Mouse (Mus musculus): ENCODE results near the gene Sdcbp2. TPM values are rescaled to one million over a fixed set of nuclear protein-coding genes. Genes with fewer than 3 reads are reported as not detected.
A peak's percentile ranks its signal among the peaks of the same experiment; 100 is the strongest.

Sdcbp2 gene
- 0.34 and 1.2 TPM in 2 replicates for polyA plus RNA-seq (2016; fragmentation: Nextera tagmentation; extraction: Ambion mirVana)

DNA sequence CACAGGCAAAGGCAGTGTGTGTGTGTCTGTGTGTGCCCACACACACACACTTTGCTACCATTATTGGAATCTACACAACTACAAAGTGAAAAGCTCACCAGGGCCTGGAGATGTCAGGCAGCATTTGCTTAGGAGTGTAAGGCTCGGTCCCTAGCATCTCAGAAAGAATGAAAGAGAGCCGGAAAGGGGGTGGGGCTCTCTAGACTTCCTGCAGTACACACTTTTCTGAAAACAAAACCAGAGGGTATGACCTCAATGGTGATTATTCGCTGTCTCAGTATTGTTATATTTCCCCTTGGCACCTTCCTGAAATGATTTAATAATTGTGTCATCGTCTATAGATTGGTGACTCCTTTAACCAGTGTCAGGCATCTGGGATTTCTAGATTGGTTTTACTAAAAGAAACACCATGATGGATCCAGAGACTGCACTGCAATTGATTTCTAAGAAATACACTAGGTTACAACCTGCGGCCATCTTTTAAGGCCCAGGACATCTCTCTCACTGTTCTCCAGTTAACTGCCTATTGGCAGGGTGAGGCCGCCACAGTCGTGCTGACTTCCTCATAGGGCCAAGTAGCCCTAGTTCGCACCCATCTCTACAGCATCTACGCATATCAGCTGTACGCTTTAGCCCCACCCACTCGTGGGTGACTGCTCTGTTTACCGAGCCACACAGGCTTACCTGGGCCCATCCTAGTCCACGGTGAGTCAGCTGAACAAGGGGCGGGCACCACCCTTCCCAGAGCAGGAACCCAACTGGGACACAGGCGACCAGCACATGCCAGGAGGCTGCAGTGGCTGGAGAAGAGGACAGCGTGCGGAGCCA lies at the start of gene Sdcbp2:
Sdcbp2 (plus strand) TSS at position 750 of the 828 bp plus-strand sequence.
- no peaks in the 10 kb centered on the region for H3K9me3 ChIP-seq
- 0 out of 2 replicates have a peak, but pooled peaks have one; percentile 9 for ATAC-seq (ENCODE audit: insufficient number of reproducible peaks, insufficient read depth, low FRiP score, low TSS enrichment, low read depth)
- H3K36me3 ChIP-seq: no peaks in the 10 kb centered on the region
- H3K27me3 ChIP-seq: no peaks in the 10 kb centered on the region
- H3K4me1 ChIP-seq (replicated peaks): peaks cover 5% of the 10 kb centered on the region; the same call in 1 of the 2 replicates
- H3K9ac ChIP-seq (replicated peaks): no peak within 1 kb of the TSS
- no peak within 1 kb of the TSS for H3K4me3 ChIP-seq (replicated peaks)
- H3K27ac ChIP-seq: no peak within 1 kb of the TSS
- H3K4me2 ChIP-seq: no peak within 1 kb of the TSS
- 79% methylated on average over 17 of the region's 17 CpGs for WGBS

DNA sequence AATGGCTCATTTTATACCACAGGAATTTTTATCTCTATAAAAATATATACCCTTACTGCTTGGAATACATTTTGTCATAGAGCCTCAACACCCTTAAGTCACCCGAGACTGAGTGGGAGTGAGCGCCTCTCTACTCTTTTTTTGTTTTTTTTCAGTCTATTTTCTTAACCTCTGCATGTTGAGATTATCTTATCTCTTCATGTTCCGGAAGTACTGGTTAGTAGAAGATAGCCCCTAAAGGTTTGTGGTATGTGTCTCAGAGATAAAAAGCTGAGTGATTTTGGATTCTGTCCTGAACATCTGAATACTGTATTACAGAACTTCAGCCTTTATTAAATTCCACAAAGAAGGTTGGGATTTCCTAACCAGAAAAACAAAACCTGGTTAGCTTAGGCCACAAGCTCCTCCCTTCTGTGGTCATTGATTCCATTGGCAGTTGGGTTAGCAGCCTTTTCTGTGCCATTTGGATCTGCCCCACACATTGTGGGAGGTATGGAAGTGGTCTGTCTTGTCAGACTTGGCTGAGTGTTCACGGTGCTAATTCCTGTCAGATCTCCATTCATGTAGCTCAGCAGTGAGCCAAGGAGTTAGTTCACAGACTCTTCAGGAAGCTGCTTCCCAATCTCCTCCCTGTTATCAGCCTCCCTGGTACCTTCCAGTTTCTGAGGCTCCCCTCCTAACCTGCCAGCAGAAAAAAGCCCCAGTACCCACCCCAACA lies 47.9 kb upstream of the Sdcbp2 start:
- Histone ChIP-seq H3K27ac (no peak overlapping the region), H3K4me3 (replicated peaks) (no peak overlapping the region), H3K4me1 (replicated peaks) (no peaks in the 10 kb centered on the region), H3K9me3 (no peaks in the 10 kb centered on the region), H3K27me3 (no peaks in the 10 kb centered on the region), H3K9ac (replicated peaks) (no peak overlapping the region), H3K4me2 (no peak overlapping the region), H3K36me3 (peaks cover 21% of the 10 kb centered on the region)
- no peak for ATAC-seq (ENCODE audit: insufficient number of reproducible peaks, insufficient read depth, low FRiP score, low TSS enrichment, low read depth)
- WGBS: 75% methylated on average over 4 of the region's 4 CpGs

DNA sequence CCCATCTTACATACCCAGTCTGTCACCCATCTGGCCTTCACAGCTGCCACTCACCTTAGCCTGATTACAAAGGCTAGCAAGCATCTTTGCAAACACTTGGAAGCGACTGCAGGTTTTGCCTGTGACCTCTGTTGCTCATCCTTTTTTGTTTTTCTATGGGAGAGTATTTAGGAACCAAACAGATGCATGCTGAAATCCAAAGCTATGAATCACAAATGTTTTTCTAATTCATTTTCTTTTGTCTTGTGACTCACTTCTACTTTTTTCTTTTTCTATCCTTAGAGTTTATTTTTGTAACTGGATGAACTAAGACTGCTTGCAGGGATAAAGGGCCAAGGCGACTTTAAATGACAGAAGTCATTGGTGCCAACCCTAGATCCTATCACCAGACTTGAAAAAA lies 46.9 kb upstream of the Sdcbp2 start:
- Histone ChIP-seq H3K4me3 (replicated peaks) (no peak overlapping the region), H3K4me2 (no peak overlapping the region), H3K27me3 (no peaks in the 10 kb centered on the region), H3K36me3 (peaks cover 11% of the 10 kb centered on the region), H3K9me3 (no peaks in the 10 kb centered on the region), H3K9ac (replicated peaks) (no peak overlapping the region), H3K27ac (no peak overlapping the region), H3K4me1 (replicated peaks) (no peaks in the 10 kb centered on the region)
- WGBS: 60% methylated on average over 2 of the region's 2 CpGs
- no peak for ATAC-seq (ENCODE audit: insufficient number of reproducible peaks, insufficient read depth, low FRiP score, low TSS enrichment, low read depth)

DNA sequence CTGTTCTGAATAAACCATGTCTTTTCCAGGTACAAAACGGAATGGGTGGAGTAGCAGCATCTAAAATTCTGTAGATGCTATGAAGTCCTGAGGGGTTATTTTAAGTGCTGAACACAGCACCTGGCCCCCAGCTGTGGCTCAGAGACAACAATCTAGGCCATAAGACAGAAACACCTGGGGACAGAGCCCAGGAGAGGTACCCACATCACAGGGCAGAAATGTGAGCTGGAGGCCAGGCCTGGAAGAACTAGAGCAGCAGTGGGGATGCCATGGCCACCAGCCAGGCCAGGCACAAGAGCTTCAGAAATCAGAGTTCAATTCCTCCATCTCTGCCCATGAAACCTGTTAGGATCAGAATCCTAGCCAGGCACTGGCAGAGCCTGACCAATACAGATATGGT lies 44.4 kb upstream of the Sdcbp2 start:
- Histone ChIP-seq H3K27ac (no peak overlapping the region), H3K27me3 (no peaks in the 10 kb centered on the region), H3K36me3 (no peaks in the 10 kb centered on the region), H3K9ac (replicated peaks) (no peak overlapping the region), H3K4me3 (replicated peaks) (no peak overlapping the region), H3K4me2 (no peak overlapping the region), H3K9me3 (no peaks in the 10 kb centered on the region), H3K4me1 (replicated peaks) (no peaks in the 10 kb centered on the region)
- 79% methylated on average over 1 of the region's 1 CpGs for WGBS
- no peak for ATAC-seq (ENCODE audit: insufficient number of reproducible peaks, insufficient read depth, low FRiP score, low TSS enrichment, low read depth)

DNA sequence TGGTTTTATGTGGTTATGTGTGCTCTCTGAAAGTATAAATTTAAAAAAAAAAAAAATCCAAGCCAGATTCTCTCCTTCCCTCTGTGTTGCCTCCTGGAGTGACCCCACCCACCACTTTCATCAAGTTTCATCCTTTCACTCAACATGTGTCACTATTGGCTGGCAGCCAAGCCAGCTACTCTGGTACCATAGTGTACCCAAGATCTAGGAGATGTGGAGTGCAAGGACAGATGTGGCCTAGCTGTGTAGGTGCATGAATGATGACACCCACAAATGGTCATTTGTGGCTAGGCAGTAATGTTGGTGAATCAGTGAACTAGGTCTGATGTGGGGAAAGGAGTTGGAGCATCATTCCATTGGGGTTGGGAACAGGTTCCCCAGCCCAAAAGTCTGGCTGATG lies 43.3 kb upstream of the Sdcbp2 start:
- Histone ChIP-seq H3K27ac (no peak overlapping the region), H3K9ac (replicated peaks) (no peak overlapping the region), H3K36me3 (no peaks in the 10 kb centered on the region), H3K4me1 (replicated peaks) (no peaks in the 10 kb centered on the region), H3K4me2 (no peak overlapping the region), H3K4me3 (replicated peaks) (no peak overlapping the region), H3K9me3 (no peaks in the 10 kb centered on the region), H3K27me3 (no peaks in the 10 kb centered on the region)
- ATAC-seq (ENCODE audit: insufficient number of reproducible peaks, insufficient read depth, low FRiP score, low TSS enrichment, low read depth): no peak

DNA sequence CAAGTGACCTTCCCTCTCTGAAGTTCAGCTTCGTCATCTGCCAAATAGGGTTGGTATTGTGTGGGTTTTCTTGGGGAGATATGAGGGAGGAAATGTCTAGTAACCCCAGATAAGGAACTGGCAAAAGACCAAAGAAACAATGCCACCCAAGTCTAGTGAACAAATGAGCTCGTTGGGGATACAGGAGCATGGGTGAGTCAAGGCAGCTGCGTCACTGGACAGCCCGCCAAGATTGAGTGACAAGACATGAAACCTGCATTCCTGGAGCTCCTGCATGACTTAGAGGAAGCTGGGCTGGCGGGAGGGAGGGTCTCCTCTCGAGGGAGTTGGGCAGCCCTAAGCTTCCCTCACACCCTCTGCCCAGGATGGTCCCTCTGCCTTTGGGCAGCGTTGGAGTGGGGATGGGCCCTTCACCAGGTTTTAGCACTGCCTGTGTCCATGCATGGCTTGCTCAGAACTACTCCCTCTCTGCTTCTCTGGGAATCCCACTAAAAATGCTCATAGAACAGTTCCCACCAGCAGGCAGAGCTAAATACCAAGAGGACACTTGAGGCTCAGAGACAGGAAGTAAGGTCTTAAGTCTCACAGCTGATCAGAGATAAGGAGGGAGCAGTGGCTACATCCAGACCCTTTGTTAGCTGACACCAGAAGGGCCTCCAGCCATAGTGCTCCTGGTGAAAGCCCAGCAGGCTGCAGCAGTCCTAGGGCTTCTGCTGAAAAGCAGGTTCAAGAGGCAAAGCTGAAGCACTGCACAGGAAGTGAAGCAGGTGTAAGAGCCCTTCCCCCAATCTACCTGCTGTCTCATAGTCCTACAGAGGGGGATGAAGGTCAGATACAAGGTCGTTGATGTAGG lies 41.8 kb upstream of the Sdcbp2 start:
- Histone ChIP-seq H3K27ac (no peak overlapping the region), H3K4me1 (replicated peaks) (no peaks in the 10 kb centered on the region), H3K36me3 (no peaks in the 10 kb centered on the region), H3K9ac (replicated peaks) (no peak overlapping the region), H3K9me3 (no peaks in the 10 kb centered on the region), H3K4me2 (no peak overlapping the region), H3K4me3 (replicated peaks) (no peak overlapping the region), H3K27me3 (no peaks in the 10 kb centered on the region)
- no peak for ATAC-seq (ENCODE audit: insufficient number of reproducible peaks, insufficient read depth, low FRiP score, low TSS enrichment, low read depth)
- WGBS: 61% methylated on average over 8 of the region's 8 CpGs

DNA sequence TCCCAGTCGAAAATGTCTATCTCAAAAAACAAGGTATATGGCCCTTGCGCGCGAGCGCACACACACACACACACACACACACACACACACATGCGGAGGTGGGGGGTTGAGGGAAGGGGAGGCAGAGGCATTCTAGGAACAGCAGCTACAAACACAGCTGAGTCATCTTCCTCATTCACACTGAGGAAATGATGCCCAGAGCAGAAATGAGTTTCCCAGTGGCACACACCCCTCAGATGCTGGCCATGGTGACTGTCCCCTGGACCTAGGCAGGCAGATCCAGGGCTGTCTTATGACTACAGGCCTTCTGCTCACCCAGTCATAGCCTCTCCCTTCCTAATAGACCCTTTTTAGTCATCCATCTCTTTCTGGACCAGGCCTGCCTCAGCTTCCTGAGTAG lies 38.8 kb upstream of the Sdcbp2 start:
- no peaks in the 10 kb centered on the region for H3K27me3 ChIP-seq
- 95% methylated on average over 6 of the region's 6 CpGs for WGBS

DNA sequence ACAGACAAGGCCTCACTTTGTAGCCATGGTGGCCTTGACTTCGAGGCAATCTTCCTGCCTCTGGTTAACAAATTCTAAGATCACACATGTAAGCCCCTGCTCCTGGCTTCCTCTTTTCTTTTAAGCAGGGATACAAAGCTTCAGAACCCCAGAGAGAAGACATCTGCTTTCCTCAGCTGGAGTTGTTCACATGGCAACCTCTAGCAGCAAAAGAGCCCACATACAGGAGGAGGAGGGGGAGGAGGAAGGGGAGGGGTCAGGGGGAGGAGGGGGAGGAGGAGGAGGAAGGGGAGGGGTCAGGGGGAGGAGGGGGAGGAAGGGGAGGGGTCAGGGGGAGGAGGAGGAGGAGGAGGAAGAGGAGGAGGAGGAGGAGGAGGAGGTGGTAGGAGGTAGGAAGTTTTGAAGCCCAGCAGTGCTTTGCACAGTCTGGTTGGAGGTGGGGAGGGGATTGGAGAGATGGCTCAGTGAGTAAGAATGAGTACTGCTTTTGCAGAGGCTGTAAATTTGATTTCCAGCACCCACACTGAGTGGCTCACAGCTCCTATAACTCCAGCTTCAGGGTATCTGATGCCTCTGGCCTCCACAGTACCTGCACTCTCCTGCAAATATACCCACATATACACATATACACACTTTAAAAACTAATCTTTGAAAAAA lies 36.3 kb upstream of the Sdcbp2 start:
- Histone ChIP-seq H3K4me1 (replicated peaks) (peaks cover 4% of the 10 kb centered on the region), H3K27ac (no peak overlapping the region), H3K36me3 (no peaks in the 10 kb centered on the region), H3K4me2 (no peak overlapping the region), H3K9ac (replicated peaks) (no peak overlapping the region), H3K4me3 (replicated peaks) (no peak overlapping the region), H3K9me3 (no peaks in the 10 kb centered on the region), H3K27me3 (no peaks in the 10 kb centered on the region)
- peak; percentile 37; the same call in 1 of the 2 replicates for ATAC-seq (ENCODE audit: insufficient number of reproducible peaks, insufficient read depth, low FRiP score, low TSS enrichment, low read depth)
- WGBS: 82% methylated on average over 1 of the region's 1 CpGs

More for the DNA sequence above, 38.8 kb upstream of the Sdcbp2 start:
- H3K36me3 ChIP-seq: no peaks in the 10 kb centered on the region
- H3K4me2 ChIP-seq: no peak overlapping the region
- H3K4me3 ChIP-seq (replicated peaks): no peak overlapping the region
- no peaks in the 10 kb centered on the region for H3K9me3 ChIP-seq
- no peak overlapping the region for H3K9ac ChIP-seq (replicated peaks)
- no peak for ATAC-seq (ENCODE audit: insufficient number of reproducible peaks, insufficient read depth, low FRiP score, low TSS enrichment, low read depth)
- no peak overlapping the region for H3K27ac ChIP-seq
- peaks cover 4% of the 10 kb centered on the region for H3K4me1 ChIP-seq (replicated peaks)

DNA sequence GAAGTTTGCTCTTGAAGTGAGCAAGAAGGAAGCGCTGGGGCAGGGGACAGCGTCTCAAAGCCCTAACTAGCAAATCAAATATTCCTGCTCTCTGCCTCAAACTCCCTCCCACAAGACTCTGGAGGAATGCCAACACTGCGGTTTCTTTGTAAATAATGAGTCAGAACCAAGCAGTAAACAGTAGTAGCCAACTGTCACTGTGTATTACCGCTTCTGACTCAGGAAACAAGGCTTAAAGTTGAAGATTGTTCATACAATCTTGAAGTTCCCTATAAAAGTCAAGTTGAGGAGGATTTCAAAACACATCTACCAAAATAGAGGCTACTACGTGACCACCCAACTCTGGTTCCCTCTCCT lies 35.8 kb upstream of the Sdcbp2 start:
- Histone ChIP-seq H3K27ac (no peak overlapping the region), H3K36me3 (no peaks in the 10 kb centered on the region), H3K9me3 (no peaks in the 10 kb centered on the region), H3K4me1 (replicated peaks) (peaks cover 7% of the 10 kb centered on the region), H3K4me2 (no peak overlapping the region), H3K9ac (replicated peaks) (no peak overlapping the region), H3K27me3 (no peaks in the 10 kb centered on the region), H3K4me3 (replicated peaks) (no peak overlapping the region)
- no peak for ATAC-seq (ENCODE audit: insufficient number of reproducible peaks, insufficient read depth, low FRiP score, low TSS enrichment, low read depth)
- WGBS: 77% methylated on average over 5 of the region's 5 CpGs

DNA sequence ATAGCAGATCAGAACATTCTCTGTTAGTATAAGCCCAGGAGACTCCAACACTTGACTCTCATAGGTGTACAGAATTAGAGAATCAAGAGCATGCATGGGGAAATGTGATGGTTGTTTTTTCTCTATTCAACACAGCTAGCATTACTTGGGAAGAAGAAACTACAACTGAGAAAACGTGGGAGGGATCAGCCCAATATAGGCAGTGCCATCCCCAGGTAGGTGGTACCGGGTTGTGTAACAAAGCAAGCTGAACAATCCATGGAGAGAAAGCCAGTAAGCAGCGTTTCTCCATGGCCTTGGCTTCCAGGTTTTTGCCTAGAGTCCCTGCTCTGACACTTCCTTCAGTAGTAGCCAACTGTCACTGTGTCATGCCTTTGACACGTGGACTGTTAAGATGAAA lies 33.8 kb upstream of the Sdcbp2 start:
- ATAC-seq (ENCODE audit: insufficient number of reproducible peaks, insufficient read depth, low FRiP score, low TSS enrichment, low read depth): no peak
- no peak overlapping the region for H3K27ac ChIP-seq
- H3K4me3 ChIP-seq (replicated peaks): no peak overlapping the region
- H3K4me2 ChIP-seq: no peak overlapping the region
- no peaks in the 10 kb centered on the region for H3K36me3 ChIP-seq
- no peak overlapping the region for H3K9ac ChIP-seq (replicated peaks)
- 58% methylated on average over 4 of the region's 4 CpGs for WGBS
- H3K9me3 ChIP-seq: no peaks in the 10 kb centered on the region
- peaks cover 13% of the 10 kb centered on the region for H3K4me1 ChIP-seq (replicated peaks)
- H3K27me3 ChIP-seq: no peaks in the 10 kb centered on the region
